30 mouse cellular contexts compared by ENCODE assay signal in the genomic region with DNA sequence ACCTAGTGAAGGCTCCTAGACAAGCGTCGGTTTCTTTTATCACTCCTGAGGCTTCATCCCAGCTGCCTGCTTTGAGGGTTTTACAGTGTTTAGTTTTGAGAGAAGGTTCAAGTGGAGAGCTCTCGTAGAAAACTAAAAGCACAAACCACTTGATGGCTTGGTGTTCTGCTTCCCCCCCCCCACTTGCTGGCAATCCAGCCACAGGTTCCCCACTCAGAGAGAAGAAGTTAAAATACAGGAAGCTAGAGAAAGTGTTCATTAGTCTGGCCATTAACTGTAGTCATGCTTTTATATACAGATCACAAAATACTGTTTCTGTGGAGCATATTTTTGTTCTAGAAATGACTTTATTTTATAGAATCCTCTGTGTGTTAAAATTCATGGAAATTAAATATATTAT. TPM values are rescaled to one million over a fixed set of nuclear protein-coding genes. Genes with fewer than 3 reads are reported as not detected.
"Had no signal": no experiment of that assay in that cellular context is flagged by ENCODE, and none has a peak within 500 bp of the region (broad histone marks: within the 10 kb centered on the region; RNA-seq: fewer than 3 reads in every experiment).

No protein-coding gene starts in this region.

- H3K4me1 ChIP-seq: heart, embryonic 10.5 days; heart, embryonic 12.5 days; hindbrain, embryonic 12.5 days; intestine, embryonic 15.5 days; kidney, embryonic 15.5 days; limb, embryonic 10.5 days; limb, embryonic 12.5 days; liver, embryonic 13.5 days had no signal

- ATAC-seq: hindbrain, embryonic 16.5 days; inflammation-experienced regulatory T-cells, adult 6 months; intestine, embryonic 15.5 days; intestine, postnatal 0 days had no signal

- H3K27ac ChIP-seq: heart, embryonic 10.5 days; hindbrain, embryonic 12.5 days; hindbrain, embryonic 14.5 days; intestine, embryonic 15.5 days; kidney, embryonic 15.5 days; kidney, postnatal 0 days; limb, embryonic 10.5 days; limb, embryonic 12.5 days; liver, embryonic 13.5 days had no signal

- H3K4me3 ChIP-seq: heart, embryonic 10.5 days; heart, embryonic 12.5 days; hindbrain, embryonic 12.5 days; intestine, embryonic 15.5 days; kidney, embryonic 15.5 days; limb, embryonic 10.5 days; limb, embryonic 12.5 days; liver, embryonic 13.5 days had no signal

- DNase-seq: gastrocnemius, postnatal 36 days; heart, adult 18-20 months; heart, postnatal 10 days; heart, postnatal 4 days; kidney, adult 2 months; kidney, adult 9 months; kidney, postnatal 14 days; kidney, postnatal 36 days; layer of hippocampus, adult 9-11 months; layer of hippocampus, postnatal 36 days; liver; liver, embryonic 13.5 days had no signal

RNA-seq across cellular contexts. Expression of a gene that starts 30.3 kb away (rescaled TPM):
- total RNA-seq: gastrocnemius, adult 18-20 months; gastrocnemius, adult 8-10 months; heart, adult 8-10 months; heart, postnatal 25 days; heart, postnatal 4 days had no signal
- polyA plus RNA-seq: heart, embryonic 10.5 days; heart, embryonic 12.5 days; heart, embryonic 14.5 days; hindbrain, embryonic 12.5 days; kidney, embryonic 15.5 days; kidney, postnatal 0 days; limb, embryonic 10.5 days; limb, embryonic 12.5 days; liver, embryonic 11.5 days; liver, embryonic 13.5 days had no signal
